Mouse (Mus musculus) midbrain, embryonic 11.5 days (tissue): Measurements from ENCODE around the gene Btg4. TPM values are rescaled to one million over a fixed set of nuclear protein-coding genes. Genes with fewer than 3 reads are reported as not detected.

Source experiments
- ATAC-seq: fragments of 200-750 bp; cut with Nextera tagmentation; 2 replicates; pipeline ENCODE4 v1.8.0; 2017; ENCODE audit warnings: moderate TSS enrichment, moderate library complexity; ENCODE audit not compliant: low FRiP score
- DNase-seq: peaks from one replicate; pipeline ENCODE4 v3.0.0; 2015; ENCODE audit warnings: low spot score; ENCODE audit errors: missing footprints
- H3K27ac ChIP-seq: fragments of 300-500 bp; sonication (generic); 2 replicates; pipeline ENCODE4 v1.5.1; 2014; ENCODE audit warnings: low read depth, low read length
- H3K27me3 ChIP-seq: fragments of 300-500 bp; sonication (generic); 2 replicates; pipeline ENCODE4 v1.6.1; 2014; ENCODE audit warnings: mild to moderate bottlenecking, low read length, moderate library complexity, mixed read lengths; ENCODE audit not compliant: control insufficient read depth, insufficient read depth
- H3K36me3 ChIP-seq: fragments of 300-500 bp; sonication (generic); 2 replicates; pipeline ENCODE4 v1.6.1; 2014; ENCODE audit warnings: mild to moderate bottlenecking, low read length, moderate library complexity, mixed read lengths; ENCODE audit not compliant: control insufficient read depth, insufficient read depth
- H3K4me1 ChIP-seq: fragments of 300-500 bp; sonication (generic); 2 replicates; pipeline ENCODE4 v1.6.1; 2014; ENCODE audit warnings: low read length; ENCODE audit not compliant: control insufficient read depth, insufficient read depth
- H3K4me2 ChIP-seq: fragments of 300-500 bp; sonication (generic); 2 replicates; pipeline ENCODE4 v1.6.1; 2014; ENCODE audit warnings: mild to moderate bottlenecking, moderate library complexity
- H3K4me3 ChIP-seq: fragments of 300-500 bp; sonication (generic); 2 replicates; pipeline ENCODE4 v1.5.1; 2014; ENCODE audit warnings: low read depth, low read length
- H3K9ac ChIP-seq: fragments of 300-500 bp; sonication (generic); 2 replicates; pipeline ENCODE4 v1.6.1; 2014; ENCODE audit warnings: low read length
- H3K9me3 ChIP-seq: fragments of 300-500 bp; sonication (generic); 2 replicates; pipeline ENCODE4 v1.6.1; 2016; ENCODE audit warnings: low read length; ENCODE audit not compliant: control insufficient read depth
- WGBS: fragments of 180-500 bp; shearing (Covaris S2); extraction: QIAGEN DNeasy Blood & Tissue Kit; methylation state at CpG from one replicate; pipeline ENCODE4 v1.1.7; 2014; 5-methylcytosine and 5-hydroxymethylcytosine counted together
- microRNA counts: library from miRNA; unstranded; fragments of <30 nt; microRNA quantifications from one replicate; lab custom pipeline; 2015
- microRNA-seq: library from miRNA; unstranded; fragments of <30 nt; microRNA quantifications from one replicate; pipeline ENCODE4, GENCODE M21; 2017
- polyA plus RNA-seq: library from polyadenylated mRNA; unstranded; fragments of >200 nt; fragmentation: Nextera tagmentation; extraction: Ambion mirVana; gene quantifications from 2 replicates; pipeline ENCODE4 v1.2.1, GENCODE M21; 2014

Gene Btg4
- polyA plus RNA-seq, 1 experiment from 2014 or later, result not detected

GRCm38 (mm10) chr9:51168698-51169097 lies 108.0 kb downstream of the Btg4 start:
- no peaks in the 10 kb centered on the region for H3K27me3 ChIP-seq
- DNase-seq (no peak), ATAC-seq (no peak)
- no peak overlapping the region for H3K9ac ChIP-seq
- no peaks in the 10 kb centered on the region for H3K36me3 ChIP-seq
- H3K4me1 ChIP-seq, result no peaks in the 10 kb centered on the region
- H3K27ac ChIP-seq, result no peak overlapping the region
- WGBS, result 80% methylated on average over 5 of the region's 5 CpGs
- no peaks in the 10 kb centered on the region for H3K9me3 ChIP-seq
- no peak overlapping the region for H3K4me2 ChIP-seq
- H3K4me3 ChIP-seq, result no peak overlapping the region

GRCm38 (mm10) chr9:51169133-51169532 lies 108.4 kb downstream of the Btg4 start:
- no peak overlapping the region for H3K4me3 ChIP-seq
- DNase-seq (no peak), ATAC-seq (no peak)
- no peaks in the 10 kb centered on the region for H3K9me3 ChIP-seq
- no peaks in the 10 kb centered on the region for H3K36me3 ChIP-seq
- no peak overlapping the region for H3K9ac ChIP-seq
- H3K27ac ChIP-seq, result no peak overlapping the region
- H3K4me1 ChIP-seq, result no peaks in the 10 kb centered on the region
- no peaks in the 10 kb centered on the region for H3K27me3 ChIP-seq
- WGBS, result 84% methylated on average over 7 of the region's 7 CpGs
- H3K4me2 ChIP-seq, result no peak overlapping the region

MicroRNA genes within 50 kb of the gene (microRNA counts, 519-probe panel; counts per million panel counts)
- microRNA mmu-miR-34b-3p (lab: Ali Mortazavi, UCI), result not detected
- microRNA mmu-miR-34b-5p (lab: Ali Mortazavi, UCI), result not detected
- not detected for microRNA mmu-miR-34c (lab: Ali Mortazavi, UCI)

Small RNA genes within 50 kb of the gene (microRNA-seq; reads per million reads assigned to microRNA genes)
- 62.9 reads per million, percentile 49 among the genes with 10 or more reads in this experiment for gene Mir34b
- 1,737 reads per million, percentile 83 among the genes with 10 or more reads in this experiment for gene Mir34c

Other genes starting within 250 kb of the Btg4 start
- gene Ppp2r1b, start 215.6 kb upstream of the Btg4 start, polyA plus RNA-seq, result 114 and 126 TPM in 2 replicates
- gene Sik2, start 51.8 kb upstream of the Btg4 start, polyA plus RNA-seq, result 13.1 and 14.4 TPM in 2 replicates
- gene Layn, start 16.2 kb downstream of the Btg4 start, polyA plus RNA-seq, result 1.6 and 2.1 TPM in 2 replicates
- not detected in 2 replicates for gene 4833427G06Rik, start 41.2 kb downstream of the Btg4 start, polyA plus RNA-seq
- not detected in 2 replicates for gene Gm32742, start 104.6 kb downstream of the Btg4 start, polyA plus RNA-seq
- 0.05 TPM in 1 of 2 replicates, not detected in the other for gene Pou2af1, start 152.8 kb downstream of the Btg4 start, polyA plus RNA-seq
- 1.1 and 1.6 TPM in 2 replicates for gene Colca2, start 217.7 kb downstream of the Btg4 start, polyA plus RNA-seq